Mouse (Mus musculus): Measurements from ENCODE around the gene Krt9. TPM values are rescaled to one million over a fixed set of nuclear protein-coding genes. Genes with fewer than 3 reads are reported as not detected.

Krt9 gene
- total RNA-seq, 4 experiments from 2014 or later, result not detected

DNA sequence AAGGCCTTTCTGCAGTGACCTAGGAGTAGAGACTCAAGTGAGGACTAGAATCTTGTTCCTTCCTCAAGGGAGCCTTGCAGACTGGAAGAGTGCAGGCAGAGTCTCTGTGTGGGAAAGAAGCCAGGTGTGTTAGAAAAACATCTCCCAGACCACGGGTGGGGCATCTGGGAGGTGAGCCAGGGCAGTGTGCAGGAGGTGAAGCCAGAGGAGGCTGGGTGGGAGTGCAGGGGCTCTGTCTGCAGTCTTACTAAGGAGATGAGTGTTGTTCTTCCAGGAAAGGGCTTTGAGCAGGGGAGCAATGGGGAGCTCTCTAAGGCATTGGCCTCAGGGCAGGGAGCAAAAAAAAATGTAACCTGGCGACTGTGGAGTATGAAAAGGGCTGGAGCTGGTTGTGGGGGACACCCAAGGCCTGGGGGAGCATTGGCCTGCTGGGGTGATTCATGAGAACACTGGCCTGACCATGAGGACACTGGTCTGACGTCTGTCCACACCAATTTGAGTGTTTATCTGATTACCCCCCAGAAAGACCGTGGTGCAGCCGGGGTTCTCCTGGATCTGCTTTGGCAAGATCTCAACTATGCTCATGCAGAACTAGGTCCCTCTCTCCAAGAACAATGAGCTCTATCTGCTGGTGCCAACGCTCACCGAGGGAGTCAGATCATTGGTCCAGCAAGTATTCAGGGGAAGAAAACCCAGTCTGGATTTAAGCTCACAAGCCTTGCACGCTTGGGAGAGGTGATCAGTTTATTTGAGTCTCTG, 37.4 kb downstream of the Krt9 start:
- DNase-seq (ENCODE audit: low spot score in 2 of 2), result no peak

DNA sequence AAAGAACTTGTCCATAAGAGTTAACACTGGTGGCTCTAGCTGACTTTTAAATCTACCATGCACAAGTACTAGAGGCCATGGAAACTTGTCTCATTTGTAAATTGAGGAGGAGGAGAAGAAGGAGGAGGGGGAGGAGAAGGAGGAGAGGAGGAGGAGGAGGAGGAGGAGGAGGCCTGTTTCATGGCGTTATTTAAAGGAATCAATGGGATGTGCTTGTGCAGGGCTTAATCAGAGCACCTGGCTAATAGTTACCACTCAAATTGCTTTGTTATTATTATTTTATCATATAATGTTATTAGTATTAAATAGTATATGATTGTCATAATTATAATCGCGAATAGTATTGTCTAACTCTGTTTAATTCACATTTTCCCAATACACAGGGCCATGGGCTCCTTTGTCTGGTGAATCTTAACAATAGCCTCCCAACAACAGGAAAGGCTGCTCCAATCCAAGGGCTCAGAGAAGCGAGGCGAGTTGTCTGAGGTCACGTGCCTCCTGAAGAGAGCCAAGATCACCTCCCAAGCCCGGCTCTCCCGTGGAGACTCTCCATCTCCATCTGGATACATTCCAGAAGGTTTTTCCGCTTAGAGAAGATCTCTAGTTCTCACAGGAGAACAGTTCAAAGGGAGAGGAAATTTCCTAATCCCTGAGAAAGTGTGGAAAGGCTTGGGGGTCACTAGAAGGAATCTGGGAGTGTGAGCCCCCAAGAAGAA, 44.3 kb downstream of the Krt9 start, which contains the start of gene Krt19:
TSS of gene Krt19 (minus strand) at position 51 of the 716 bp plus-strand sequence.
- no peak for DNase-seq (ENCODE audit: low spot score in 2 of 2)

DNA sequence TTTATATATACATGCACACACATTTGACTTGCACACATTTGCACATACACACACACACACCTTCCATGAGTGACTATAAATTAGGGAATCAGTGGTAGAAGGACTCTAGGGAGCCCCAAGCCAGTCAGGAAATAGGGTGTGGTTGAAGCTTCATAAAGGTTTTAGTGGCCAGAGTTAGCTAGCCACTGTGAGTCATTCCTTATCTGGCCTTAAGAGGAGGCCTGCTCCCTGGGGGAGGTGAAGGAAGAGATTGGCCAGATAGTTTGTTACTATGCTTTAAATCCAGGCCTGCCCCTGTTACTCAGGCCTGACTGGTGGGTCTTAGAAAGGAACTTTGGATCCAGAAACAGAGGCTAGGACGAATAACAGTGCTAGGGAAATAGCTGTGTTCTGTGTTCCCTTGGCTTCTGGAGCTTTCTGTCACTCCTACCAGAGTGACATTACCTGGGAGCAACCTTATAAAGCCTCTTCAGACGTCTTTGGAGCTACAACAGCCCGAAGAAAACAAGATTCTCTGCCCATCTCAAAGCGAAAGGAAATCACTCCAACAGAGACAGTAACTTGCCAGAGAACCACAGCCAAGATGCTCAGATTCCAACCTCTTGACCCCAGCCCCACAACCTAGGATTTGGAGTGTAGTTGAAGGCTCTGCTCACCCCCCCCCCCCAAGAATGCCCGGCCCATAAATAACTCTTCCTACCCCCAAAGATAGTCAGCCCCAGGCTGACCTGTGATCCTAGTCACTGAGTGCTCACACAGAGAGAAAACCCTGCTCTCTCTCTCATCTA, 45.3 kb downstream of the Krt9 start:
- DNase-seq (ENCODE audit: low spot score in 2 of 2), result no peak

GRCm38 (mm10) chr11:100145858-100146560, 47.0 kb downstream of the Krt9 start:
- DNase-seq (ENCODE audit: low spot score in 2 of 2), result no peak

DNA sequence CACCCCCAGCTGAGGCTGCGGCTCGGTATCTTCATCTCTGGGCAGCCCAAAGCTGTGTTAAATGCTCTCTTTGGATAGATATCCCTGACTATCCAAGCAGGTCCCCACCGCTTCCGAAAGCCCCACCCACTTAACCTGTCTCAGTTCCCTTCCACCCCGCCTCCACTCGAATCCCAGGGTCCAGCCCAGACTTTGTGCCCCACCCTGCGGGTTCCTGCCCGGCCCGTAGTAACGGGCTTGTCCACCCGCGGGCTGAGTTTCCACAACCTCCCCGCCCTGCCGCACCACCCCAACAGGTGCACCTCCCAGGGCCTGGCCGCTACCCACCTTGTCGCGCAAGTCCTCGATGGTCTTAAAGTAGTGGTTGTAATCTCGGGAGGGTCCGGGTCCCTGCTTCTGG, 47.9 kb downstream of the Krt9 start:
- DNase-seq (ENCODE audit: low spot score in 2 of 2), result no peak

DNA sequence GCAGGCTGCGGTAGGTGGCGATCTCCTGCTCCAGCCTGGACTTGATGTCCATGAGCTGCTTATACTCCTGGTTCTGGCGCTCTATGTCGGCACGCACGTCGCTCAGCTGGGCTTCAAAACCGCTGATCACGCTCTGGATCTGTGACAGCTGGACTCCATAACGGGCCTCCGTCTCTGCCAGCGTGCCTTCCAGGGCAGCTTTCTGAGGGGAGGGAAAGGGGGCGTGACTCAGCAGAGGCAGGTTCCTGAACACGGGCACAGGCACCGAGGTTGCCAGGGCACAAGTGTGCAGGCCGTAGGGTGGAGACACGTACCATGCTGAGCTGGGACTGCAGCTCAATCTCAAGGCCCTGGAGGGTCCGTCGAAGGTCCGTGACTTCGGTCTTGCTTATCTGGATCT, 52.1 kb downstream of the Krt9 start:
- DNase-seq (ENCODE audit: low spot score in 2 of 2), result peak; percentile 16 to 51

GRCm38 (mm10) chr11:100139391-100139790, 53.7 kb downstream of the Krt9 start:
- no peak for DNase-seq (ENCODE audit: low spot score in 2 of 2)

DNA sequence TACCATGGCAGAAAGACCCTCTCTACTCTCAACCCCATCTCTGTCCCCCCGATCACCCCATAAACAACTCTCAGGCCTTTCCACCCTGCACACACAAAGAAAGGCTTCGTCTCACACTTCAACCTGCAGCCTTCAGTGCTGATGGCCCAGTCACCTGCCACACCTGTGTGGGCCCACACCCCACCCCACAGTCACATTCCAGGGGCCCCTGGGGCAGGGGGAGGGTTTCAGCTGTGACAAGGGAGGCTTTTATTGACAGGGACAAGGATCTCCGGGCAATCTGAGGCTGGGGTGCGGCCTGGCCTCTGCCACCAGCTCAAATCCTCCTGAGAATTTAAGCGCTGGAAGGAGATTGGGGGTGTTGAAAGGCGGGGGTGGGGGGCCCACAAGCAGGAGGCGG, 54.2 kb downstream of the Krt9 start:
- no peak for DNase-seq (ENCODE audit: low spot score in 2 of 2)

DNA sequence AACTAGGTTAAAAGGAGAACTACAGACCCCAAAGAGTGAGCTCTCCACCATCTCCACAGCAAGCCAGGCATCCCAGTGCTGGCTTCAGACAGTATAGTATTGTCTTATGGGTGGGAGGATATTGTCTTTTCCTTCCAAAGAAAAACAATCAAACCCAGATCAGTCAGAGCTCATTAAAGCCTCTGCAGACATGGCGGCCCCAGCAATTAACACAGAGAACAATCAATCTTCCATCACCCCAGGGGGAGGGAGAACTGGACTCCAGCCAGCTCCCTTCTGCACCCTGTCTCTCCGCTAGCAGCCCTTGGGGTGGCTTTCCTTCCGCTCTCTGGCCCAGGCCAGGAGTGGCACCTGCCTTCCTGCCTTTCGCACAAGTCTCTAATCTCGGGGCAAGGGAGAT, 55.4 kb downstream of the Krt9 start:
- no peak for DNase-seq (ENCODE audit: low spot score in 2 of 2)

Other genes starting within 250 kb of the Krt9 start
- gene Krtap9-5, start 244.8 kb downstream of the Krt9 start, total RNA-seq (2022), result not detected
- gene Krtap29-1, start 214.2 kb downstream of the Krt9 start, total RNA-seq (2022), result not detected
- gene Krtap16-1, start 206.6 kb downstream of the Krt9 start, total RNA-seq (2022), result not detected
- not detected for gene Krtap17-1, start 199.3 kb downstream of the Krt9 start, total RNA-seq (2022)
- gene Krt33a, start 177.0 kb downstream of the Krt9 start, total RNA-seq (2022), result not detected
- gene Krt33b, start 163.4 kb downstream of the Krt9 start, total RNA-seq (2022), result not detected
- gene Krt34, start 151.7 kb downstream of the Krt9 start, total RNA-seq (2022), result not detected
- not detected for gene Krt31, start 142.7 kb downstream of the Krt9 start, total RNA-seq (2022)
- not detected for gene Krt32, start 105.0 kb downstream of the Krt9 start, total RNA-seq (2022)
- gene Krt35, start 97.0 kb downstream of the Krt9 start, total RNA-seq (2022), result not detected
- gene Krt36, start 87.6 kb downstream of the Krt9 start, total RNA-seq (2022), result not detected
- gene Krt13, start 71.7 kb downstream of the Krt9 start, total RNA-seq (2022), result not detected
- not detected for gene Krt15, start 57.3 kb downstream of the Krt9 start, total RNA-seq (2022)
- 1 to 10 TPM in 1 of 4 experiments, under 1 TPM in 1, not detected in 2; 0.35 to 1.1 TPM for gene Krt19, start 44.6 kb downstream of the Krt9 start, total RNA-seq (2022)
- gene Krt14, start 14.3 kb upstream of the Krt9 start, total RNA-seq (2022), result not detected
- not detected for gene Krt16, start 55.7 kb upstream of the Krt9 start, total RNA-seq (2022)
- not detected for gene Krt17, start 67.8 kb upstream of the Krt9 start, total RNA-seq (2022)
- not detected for gene Krt42, start 76.6 kb upstream of the Krt9 start, total RNA-seq (2022)
- gene Eif1, start 126.6 kb upstream of the Krt9 start, total RNA-seq (2022), result 1,000 to 10,000 TPM; 1,612 to 1,857 (median 1,692) TPM
- not detected for gene Gast, start 141.2 kb upstream of the Krt9 start, total RNA-seq (2022)
- gene Hap1, start 162.9 kb upstream of the Krt9 start, total RNA-seq (2022), result under 1 TPM in 2 of 4 experiments, not detected in 2; 0.16 TPM
- 10 to 100 TPM; 52.8 to 86.6 (median 56.6) TPM for gene Jup, start 204.5 kb upstream of the Krt9 start, total RNA-seq (2022)
- 1 to 10 TPM; 1.5 to 3.5 (median 2.3) TPM for gene P3h4, start 221.6 kb upstream of the Krt9 start, total RNA-seq (2022)
- 1 to 10 TPM; 1.1 to 3.3 (median 2.9) TPM for gene Fkbp10, start 222.5 kb upstream of the Krt9 start, total RNA-seq (2022)
- gene Nt5c3b, start 248.6 kb upstream of the Krt9 start, total RNA-seq (2022), result 1 to 10 TPM; 6.2 to 8.4 (median 7.7) TPM
- under 1 TPM; 0.13 to 0.39 (median 0.33) TPM for gene Klhl10, start 248.7 kb upstream of the Krt9 start, total RNA-seq (2022)

Measured in gastrocnemius, adult 8-10 months (tissue).